Mouse (Mus musculus): Measurements from ENCODE around the gene Rbp2. TPM values are rescaled to one million over a fixed set of nuclear protein-coding genes. Genes with fewer than 3 reads are reported as not detected.

The Rbp2 gene
- polyA plus RNA-seq (2015; fragmentation: Illumina TruSeq; extraction: RNeasy Lipid Tissue Mini Kit (QIAGEN cat#74804); ENCODE audit: low read depth, low replicate concordance) = not detected

DNA sequence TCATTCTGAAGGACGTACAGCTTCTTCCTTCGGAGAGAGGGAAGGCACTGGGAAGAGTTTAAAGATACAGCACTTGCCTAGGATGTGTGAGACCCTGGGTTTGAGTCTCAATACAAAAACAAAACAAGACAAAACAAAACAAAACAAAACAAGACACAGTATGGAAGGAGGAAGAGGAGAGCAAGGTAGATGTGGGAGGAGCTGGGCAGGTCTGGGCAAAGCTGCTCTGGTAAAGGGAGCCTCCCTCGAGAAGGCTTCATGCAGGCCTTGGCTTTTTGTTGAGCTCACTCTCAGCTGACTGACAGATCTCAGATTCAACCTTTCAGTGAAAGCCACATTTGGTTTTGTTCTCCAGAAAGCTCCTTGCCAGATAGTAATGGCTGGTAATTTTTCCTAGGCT lies at the start of gene Rbp2:
TSS of gene Rbp2 (plus strand) at position 301 of the 400 bp plus-strand sequence.

Other genes with a start within 250 kb of the Rbp2 start
- gene Nmnat3, start 198.7 kb upstream of the Rbp2 start, polyA plus RNA-seq (2015; fragmentation: Illumina TruSeq; extraction: RNeasy Lipid Tissue Mini Kit (QIAGEN cat#74804); ENCODE audit: low read depth, low replicate concordance) = 3.0 TPM
- gene Rbp1, start 63.2 kb upstream of the Rbp2 start, polyA plus RNA-seq (2015; fragmentation: Illumina TruSeq; extraction: RNeasy Lipid Tissue Mini Kit (QIAGEN cat#74804); ENCODE audit: low read depth, low replicate concordance) = 12.7 TPM
- 69.4 TPM for gene Copb2, start 77.6 kb downstream of the Rbp2 start, polyA plus RNA-seq (2015; fragmentation: Illumina TruSeq; extraction: RNeasy Lipid Tissue Mini Kit (QIAGEN cat#74804); ENCODE audit: low read depth, low replicate concordance)
- gene Mrps22, start 115.5 kb downstream of the Rbp2 start, polyA plus RNA-seq (2015; fragmentation: Illumina TruSeq; extraction: RNeasy Lipid Tissue Mini Kit (QIAGEN cat#74804); ENCODE audit: low read depth, low replicate concordance) = 47.9 TPM

All from brain, adult 10 weeks (tissue).